Mouse (Mus musculus): Measurements from ENCODE around the gene 1700025G04Rik.

DNA sequence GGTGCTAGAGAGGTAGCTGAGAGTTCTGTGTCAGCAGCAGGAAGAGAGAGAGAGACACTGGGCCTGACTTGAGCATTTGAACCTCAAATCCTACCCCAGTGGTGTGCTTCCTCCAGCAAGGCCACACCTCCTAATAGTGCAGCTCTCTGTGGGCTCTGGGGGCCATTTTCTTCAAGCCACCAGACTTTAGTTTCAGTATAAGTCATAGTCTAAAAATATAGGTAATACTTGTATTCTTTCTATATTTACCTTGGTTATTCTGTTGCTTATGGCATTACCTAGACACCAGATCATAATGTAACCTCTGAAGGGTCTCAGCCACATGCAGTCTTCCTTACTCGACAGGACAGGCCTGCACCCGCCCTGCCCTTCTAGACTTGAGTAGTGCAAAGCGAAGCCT lies 273.9 kb downstream of the 1700025G04Rik start:
- no peak for TF ChIP-seq CTCF (IDR thresholded peaks at IDR 0.05; ENCODE audit: low read depth)
- no peak for TF ChIP-seq EP300 (IDR thresholded peaks at IDR 0.05; ENCODE audit: low read depth)
